Mouse (Mus musculus): ENCODE measurements around the gene Pter.

Gene Pter

GRCm38 (mm10) chr2:12923804-12924591, at the start of gene Pter:
TSS of gene Pter (plus strand) at chr2:12924041.
- peak; percentile 81 for DNase-seq (ENCODE audit: low spot score)

GRCm38 (mm10) chr2:12874232-12874631, 49.6 kb upstream of the Pter start:
- DNase-seq (ENCODE audit: low spot score): no peak

GRCm38 (mm10) chr2:12879492-12879891, 44.3 kb upstream of the Pter start:
- no peak for DNase-seq (ENCODE audit: low spot score)

DNA sequence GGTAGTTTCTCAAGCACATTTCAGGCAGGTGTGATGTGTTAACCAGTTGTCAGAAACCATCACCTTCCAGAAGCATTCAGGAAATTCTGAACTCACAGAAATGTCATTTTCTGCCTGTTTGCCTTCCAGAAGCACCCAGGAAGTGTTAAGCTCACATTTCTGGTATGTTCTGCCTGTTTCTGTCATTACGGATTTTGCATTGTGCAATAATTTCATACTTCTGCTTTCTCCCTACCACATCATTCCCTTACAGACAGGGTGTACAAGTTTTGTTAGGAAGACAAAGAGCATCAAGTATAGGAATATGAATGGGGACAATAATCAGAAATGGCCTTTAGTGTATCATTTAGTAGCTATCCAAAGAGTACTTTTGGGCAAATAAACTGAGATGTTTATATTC, 42.8 kb upstream of the Pter start:
- DNase-seq (ENCODE audit: low spot score): no peak

DNA sequence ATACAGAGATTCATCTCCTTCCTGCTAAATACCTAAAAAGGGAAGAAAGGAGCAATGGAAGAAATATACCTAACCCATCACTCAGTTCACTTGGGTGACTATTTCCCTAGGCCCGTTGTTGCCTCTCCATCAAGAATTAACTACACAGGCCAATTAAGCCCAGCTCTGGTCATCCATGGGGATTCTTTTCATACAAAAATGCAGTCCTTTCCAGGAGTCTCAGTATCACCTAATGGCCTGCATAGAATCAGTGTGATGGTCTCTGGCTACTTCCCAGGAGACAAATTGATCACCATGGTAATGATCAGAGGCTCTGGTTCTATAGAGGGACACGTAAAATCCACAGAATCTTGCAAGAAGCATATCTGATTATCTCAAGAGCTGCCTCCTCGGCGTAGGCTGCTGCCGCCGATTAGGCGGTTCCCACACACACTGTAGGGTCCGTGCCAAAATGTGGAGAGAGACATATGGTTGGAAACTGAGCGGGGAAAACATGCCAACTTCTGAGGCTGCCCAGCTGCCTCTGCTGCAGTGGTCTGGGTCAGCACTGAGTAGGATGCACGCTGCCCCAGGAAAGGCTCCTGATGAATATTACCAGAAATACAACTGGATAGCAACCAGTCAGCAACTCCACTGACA, 40.4 kb upstream of the Pter start:
- no peak for DNase-seq (ENCODE audit: low spot score)

GRCm38 (mm10) chr2:12887015-12887414, 36.8 kb upstream of the Pter start:
- no peak for DNase-seq (ENCODE audit: low spot score)

- no peak for DNase-seq (ENCODE audit: low spot score)
Observed at GRCm38 (mm10) chr2:12905786-12906185, 18.1 kb upstream of the Pter start.

GRCm38 (mm10) chr2:12925643-12926042, 1.8 kb downstream of the Pter start:
- DNase-seq (ENCODE audit: low spot score): no peak

DNA sequence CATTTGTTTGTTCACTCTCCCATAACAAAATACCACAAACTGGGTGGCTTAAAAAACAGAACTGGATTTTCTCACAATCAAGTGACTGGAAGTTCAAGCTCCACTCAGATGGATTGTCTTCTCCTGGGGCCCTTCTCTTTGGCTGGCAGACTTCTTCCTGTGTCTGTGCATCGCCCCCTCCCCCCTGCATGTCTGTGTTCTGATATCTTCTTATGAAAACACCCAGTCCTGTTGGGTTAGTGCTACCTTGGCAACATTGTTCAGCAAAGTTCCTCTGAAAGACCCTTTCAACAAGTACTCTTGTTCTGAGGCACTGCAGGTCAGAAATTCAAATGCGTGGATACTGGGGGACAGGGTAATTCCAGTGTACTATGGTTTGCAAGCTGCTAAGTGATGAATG, 6.5 kb downstream of the Pter start:
- DNase-seq (ENCODE audit: low spot score): no peak

GRCm38 (mm10) chr2:12933905-12934304, 10.1 kb downstream of the Pter start:
- no peak for DNase-seq (ENCODE audit: low spot score)

DNA sequence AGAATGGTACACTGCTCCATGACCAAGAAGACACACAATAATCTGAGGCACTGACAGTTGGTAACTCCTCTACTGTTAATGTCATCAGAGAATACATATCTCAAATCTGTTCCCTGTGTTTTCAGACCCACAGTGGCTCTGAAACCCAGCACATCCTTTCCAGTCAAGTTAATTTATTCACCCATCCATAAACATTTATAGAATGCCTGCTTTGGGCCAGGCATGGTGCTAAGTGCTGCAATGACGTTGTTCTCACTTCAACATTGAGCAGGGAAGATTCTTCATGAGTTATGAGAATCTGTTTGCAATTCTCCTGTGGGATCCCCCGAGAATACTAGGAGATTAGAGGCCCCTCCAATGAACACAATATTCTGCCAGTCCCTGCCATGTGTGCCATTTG, 11.4 kb downstream of the Pter start:
- DNase-seq (ENCODE audit: low spot score): no peak

DNA sequence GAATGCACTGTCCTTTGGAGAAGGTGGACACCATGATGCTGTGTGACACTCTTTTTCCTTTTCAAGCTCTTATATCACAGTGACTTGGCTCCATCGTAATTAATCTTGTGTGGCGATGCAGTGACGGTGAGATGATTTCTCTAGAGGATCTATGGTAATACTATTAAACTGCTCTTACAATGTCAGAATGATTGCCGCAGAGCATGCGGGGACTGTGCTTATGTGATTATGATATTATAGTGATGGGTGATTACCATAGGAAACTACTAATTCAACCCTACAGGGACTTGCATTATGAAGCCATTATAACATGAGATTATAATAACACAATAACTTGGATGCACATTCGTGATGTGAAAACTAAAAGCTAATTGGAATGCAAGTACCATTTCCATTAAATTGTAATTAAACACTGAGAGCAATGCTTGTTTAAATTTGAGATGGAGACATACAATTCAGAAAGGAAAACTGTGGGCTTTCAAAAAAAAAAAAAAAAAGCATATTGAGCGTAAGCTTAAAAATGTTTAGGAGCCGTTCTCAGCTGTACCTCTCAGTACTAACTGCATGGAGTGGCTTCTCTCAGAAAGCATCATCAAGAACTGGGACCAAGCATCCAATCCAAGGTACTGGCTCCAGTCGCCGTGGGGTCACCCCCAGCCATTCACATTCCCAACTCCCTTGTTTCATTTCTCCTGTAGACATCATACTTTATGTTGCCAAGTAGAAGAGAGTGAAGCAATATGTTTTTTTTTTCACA, 13.8 kb downstream of the Pter start:
- no peak for DNase-seq (ENCODE audit: low spot score)

- DNase-seq (ENCODE audit: low spot score): no peak
Observed at GRCm38 (mm10) chr2:12938641-12939040, 14.8 kb downstream of the Pter start.

DNA sequence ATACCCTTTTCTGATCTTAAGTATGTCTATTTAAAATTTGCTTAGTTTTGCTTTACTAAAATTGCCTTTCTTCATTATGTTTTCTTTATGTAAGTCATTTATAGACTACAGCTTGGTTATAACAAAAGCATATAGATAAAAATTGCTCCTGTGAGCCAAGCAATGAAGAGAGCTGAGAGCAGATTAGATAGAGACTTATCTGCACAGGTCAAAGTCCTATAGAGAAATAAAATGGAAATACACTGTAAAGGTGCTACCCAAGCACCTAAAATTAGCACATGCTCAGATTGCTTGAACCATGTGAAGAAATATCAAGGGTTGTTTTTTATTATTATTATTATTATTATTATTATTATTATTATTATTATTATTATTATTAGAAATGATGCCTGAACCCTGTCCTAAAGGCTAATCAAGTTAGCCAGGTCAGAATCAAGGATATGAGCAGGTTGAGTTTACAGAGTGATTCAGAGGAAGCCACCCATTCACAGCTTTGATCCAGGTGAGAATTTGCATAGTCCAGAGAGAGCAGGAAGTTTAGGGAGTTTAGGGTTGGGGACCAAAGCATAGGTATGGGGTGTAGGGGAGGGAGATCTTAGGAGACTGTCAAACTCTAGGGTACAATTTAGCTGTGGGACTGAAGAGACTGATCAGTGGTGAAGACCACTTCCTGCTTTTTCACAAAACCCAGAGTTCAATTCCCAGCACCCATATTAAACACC, 33.0 kb downstream of the Pter start:
- DNase-seq (ENCODE audit: low spot score): no peak

- no peak for DNase-seq (ENCODE audit: low spot score)
Observed at GRCm38 (mm10) chr2:12970049-12970724, 46.3 kb downstream of the Pter start.

DNA sequence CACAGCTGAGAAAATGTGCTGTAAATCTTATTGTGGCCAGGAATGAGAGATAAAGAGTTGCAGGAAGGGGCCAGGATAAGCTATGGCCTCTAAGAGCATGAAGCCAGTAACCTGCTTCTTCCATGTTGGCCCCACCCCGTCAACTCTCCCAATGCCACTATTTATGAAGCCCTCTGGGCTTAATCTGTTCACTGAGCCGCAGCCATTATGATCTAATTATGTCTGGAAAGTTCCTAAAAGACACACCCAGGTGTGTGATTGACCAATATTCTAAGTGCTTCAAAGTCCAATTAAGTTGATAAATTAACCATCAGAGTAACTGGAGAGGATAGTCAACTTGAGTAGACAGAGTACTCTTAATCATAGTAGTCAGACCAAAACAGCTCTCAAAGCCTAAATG, 49.9 kb downstream of the Pter start:
- DNase-seq (ENCODE audit: low spot score): no peak

DNA sequence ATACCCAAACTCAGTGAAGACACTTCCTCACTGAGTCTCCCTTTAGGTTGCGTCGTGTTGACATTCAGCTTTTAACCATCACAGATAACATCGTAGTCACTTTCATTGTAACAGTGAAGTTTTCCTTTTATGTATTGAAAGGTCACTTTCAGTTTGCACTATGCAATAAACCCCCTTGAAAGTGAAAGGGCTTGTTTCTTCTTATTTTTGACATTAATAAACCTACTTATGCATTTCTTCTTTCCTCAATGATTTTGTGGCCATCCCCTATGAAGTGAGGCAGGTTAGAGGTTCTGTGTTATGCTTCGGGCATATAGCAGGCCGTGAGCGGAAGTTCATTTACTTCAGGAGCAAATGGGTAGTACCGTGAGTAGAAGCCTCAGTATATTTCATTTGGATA, 53.5 kb downstream of the Pter start:
- DNase-seq (ENCODE audit: low spot score): no peak

DNA sequence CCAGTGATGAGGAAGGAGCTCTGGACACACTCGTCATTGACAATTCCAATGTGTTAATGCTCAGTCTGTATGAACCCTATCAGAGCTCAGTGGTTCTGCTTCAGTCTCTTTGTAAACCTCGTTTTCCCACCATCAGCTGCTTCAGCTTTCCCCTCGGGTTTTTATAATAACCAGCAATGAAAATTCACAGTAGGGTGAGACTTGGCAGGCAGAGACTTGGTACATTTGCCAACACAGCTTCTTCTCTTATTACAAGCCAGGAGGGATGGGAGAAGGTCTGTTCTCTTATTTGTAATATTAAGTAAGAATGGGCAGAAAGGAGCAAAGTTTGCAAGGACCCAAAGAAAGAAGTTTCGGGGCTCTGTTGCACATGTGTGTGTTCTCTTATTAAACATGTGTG, 54.9 kb downstream of the Pter start:
- DNase-seq (ENCODE audit: low spot score): no peak

DNA sequence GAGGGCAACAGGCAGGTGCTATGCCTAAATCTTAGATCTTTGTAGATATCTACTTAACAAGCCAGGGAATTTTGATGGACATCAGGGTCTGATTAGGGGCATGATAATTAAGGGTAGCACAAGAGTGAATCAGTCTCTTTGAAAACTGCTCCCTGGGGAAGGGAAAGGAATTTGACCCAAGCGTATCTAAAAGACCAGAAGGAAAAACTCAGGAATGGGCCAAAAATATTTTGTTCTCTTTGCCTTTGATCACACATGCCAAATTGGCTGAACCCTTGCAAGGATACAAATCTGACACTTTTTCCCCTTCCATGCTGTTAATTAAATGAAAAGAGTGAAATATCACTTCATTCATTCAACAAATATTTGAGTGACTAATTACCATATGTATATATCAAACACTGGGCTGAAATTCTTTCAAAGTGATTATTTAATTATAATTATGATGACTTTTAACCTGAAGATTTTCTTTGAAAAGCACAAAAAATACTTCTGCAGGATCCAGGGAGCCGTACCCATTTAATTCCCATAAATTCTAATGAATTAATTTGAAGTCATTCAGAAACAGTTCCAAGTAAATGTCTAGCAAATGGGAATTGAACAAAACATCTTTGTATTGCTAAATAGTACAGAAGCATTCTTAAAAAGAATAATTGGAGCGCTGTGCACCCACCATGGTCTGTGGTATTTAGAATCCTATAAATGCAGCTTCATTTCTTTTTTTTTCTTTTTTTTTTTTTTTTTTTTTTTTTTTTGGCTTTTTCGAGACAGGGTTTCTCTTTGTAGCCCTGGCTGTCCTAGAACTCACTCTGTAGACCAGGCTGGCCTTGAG, 61.3 kb downstream of the Pter start:
- DNase-seq (ENCODE audit: low spot score): no peak

DNA sequence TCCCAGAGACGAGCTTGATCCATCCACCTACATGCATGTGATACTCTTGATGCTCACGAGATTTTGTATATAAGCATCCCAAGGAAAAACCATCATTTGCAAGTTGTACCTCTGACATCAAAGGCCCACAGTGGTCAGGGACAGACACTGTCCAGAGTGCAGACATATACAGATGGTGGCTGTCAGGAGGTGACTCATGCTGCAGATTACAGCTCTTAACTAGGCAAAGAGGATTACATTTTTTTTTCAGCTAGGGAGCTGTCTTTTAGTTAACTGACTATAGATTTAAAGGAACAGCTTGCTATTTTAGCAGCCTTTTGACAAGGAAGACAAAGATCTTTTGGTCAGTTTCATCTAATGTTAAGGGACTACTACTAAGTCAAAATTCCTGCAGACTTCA, 76.2 kb downstream of the Pter start:
- no peak for DNase-seq (ENCODE audit: low spot score)

DNA sequence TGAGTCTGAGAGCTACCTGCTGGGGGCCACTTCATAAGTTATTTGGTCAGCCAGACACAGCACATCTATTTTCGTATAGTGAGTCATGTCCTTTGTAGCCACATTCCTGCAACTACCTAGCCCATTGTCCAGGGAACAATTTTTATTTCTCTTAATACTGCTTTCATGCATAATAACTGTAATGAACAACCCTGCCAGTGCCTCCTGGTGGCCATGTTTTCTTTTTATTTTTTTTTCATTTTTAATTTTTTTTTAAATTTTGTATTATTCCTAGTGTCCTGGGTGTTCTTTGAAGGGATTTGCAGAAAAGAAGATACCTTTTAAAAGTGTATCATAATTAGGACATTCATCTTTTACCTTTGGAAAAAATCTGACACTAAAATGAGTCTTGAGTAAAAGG, 84.6 kb downstream of the Pter start:
- DNase-seq (ENCODE audit: low spot score): no peak

Measured in testis, postnatal 14 days (tissue).